Mouse (Mus musculus) adrenal gland, postnatal 14 days (tissue): Measurements from ENCODE around the gene Atf6b. TPM values are rescaled to one million over a fixed set of nuclear protein-coding genes. Genes with fewer than 3 reads are reported as not detected.

Experiments
- DNase-seq: peaks from one replicate; pipeline ENCODE4 v3.0.0; 2021; ENCODE audit warnings: mixed read lengths
- total RNA-seq: library from RNA; stranded (reverse); gene quantifications from 2 replicates; pipeline ENCODE4 v1.2.3, GENCODE M21; 2021

Atf6b gene
- total RNA-seq, 1 experiment from 2014 or later: 43.5 TPM

DNA sequence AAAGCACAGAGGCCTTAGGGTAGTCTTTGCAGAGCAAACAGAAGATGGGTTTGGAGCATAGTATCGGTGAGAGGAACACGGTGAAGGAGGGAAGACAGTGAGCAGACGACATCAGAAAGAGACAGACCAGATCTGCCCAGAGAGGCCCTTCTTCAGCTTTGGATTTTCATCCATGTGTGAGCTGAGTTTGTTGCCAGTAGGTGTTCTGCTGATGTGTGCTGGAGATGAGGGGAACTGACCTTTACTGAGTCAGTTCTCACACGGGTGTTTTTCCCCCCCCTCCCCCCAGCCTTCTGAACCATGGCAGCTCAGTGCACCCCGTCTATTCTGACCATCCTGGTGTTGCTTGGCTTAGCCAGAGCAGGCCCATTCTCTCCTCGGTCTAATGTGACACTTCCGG is 23.3 kb downstream of the Atf6b start, which contains the start of gene Tnxb:
Gene Tnxb (plus strand): TSS at position 301 of the 400 bp plus-strand sequence.
- no peak for DNase-seq

GRCm38 (mm10) chr17:34671151-34672066 is 24.5 kb downstream of the Atf6b start:
- no peak for DNase-seq

DNA sequence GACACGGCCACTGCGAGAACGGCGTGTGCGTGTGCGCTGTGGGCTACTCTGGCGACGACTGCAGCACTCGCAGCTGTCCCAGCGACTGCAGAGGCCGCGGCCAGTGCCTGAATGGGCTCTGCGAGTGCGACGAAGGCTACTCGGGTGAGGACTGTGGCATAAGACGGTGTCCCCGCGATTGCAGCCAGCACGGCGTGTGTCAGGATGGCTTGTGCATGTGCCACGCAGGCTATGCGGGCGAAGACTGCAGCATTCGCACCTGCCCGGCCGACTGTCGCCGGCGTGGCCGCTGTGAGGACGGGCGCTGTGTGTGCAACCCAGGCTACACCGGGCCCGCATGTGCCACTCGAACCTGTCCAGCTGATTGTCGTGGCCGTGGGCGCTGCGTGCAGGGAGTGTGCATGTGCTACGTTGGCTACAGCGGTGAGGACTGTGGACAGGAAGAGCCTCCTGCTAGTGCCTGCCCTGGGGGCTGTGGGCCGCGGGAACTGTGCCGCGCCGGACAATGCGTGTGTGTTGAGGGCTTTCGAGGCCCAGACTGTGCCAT is 25.4 kb downstream of the Atf6b start:
- no peak for DNase-seq

- DNase-seq: no peak
Observed at GRCm38 (mm10) chr17:34673139-34673538, 26.2 kb downstream of the Atf6b start.

DNA sequence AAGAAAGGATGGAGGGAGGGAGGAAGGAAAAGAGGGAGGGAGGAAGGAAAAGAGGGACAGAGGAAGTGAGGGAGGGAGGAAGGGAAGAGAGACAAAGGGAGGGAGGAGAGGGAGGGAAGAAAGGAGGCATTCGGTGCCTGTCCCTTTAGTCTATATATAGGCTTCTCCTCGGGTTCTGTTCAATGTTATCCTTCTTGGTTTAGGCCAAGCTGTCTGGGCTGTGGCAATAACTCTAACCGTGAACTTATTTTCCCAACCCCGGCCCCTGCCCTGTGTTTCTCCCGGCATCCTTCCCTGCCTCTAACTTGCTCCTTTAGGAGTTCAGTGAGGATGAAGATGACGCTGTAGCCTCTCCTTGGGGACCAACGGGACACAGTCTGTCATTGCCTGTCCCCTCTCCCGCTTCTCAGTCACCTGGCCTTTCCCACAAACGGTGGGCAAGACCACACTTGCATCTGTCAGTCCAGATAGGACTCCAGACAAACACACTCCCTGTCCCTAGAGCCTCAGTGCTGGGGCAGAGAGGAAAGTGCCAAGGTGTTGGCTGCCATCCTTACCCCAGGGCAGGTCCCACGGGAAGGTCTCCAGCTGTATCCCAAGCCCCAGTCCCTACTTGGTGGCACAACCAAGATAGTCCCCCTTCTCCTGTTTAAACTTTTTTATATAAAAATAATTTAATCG is 27.7 kb downstream of the Atf6b start:
- no peak for DNase-seq

DNA sequence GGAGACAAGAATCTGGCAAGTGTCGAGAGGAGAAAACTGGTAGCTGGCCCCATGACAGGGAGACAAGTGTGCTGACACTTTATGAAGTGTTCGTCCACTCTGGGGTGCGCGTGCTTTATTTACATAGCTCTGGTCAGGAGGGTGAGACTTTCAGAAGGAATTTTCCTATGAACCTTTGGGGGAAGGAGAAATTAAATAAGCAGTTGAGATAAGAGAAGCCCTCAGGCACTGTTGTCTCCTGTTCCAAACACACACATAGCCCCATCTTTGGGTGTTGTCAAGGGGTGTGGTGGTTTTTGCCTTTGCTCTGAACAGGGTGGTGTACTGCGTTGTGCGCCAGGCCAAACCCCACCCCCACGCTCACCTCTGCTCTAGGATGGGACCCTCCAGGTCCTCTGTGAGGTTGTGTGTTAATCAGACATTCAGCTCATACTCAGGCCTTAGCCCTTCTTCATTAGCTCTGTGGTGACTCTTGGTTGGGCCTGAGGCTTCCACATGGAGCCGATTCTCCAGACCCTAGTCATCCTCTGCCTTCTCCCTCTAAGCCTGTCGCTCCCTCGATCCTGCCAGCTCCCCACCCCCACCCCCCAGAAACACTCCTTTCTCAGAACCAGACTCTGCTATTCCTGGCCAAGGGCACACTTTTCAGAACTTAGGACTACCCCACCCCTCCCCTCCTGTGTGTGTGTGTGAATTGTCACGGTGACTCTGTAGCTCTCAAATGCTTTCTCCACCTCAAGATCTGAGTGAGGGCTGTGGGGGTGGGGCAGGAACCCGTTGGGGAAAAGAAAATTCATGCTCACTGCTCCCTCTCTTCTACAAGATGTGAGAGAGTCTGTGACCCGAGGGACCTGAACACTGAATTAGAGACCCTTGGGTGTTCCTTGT is 28.5 kb downstream of the Atf6b start:
- no peak for DNase-seq

GRCm38 (mm10) chr17:34676093-34676460 is 29.1 kb downstream of the Atf6b start:
- DNase-seq: no peak

GRCm38 (mm10) chr17:34676671-34677070 is 29.7 kb downstream of the Atf6b start:
- no peak for DNase-seq

GRCm38 (mm10) chr17:34680191-34680590 is 33.2 kb downstream of the Atf6b start:
- no peak for DNase-seq

DNA sequence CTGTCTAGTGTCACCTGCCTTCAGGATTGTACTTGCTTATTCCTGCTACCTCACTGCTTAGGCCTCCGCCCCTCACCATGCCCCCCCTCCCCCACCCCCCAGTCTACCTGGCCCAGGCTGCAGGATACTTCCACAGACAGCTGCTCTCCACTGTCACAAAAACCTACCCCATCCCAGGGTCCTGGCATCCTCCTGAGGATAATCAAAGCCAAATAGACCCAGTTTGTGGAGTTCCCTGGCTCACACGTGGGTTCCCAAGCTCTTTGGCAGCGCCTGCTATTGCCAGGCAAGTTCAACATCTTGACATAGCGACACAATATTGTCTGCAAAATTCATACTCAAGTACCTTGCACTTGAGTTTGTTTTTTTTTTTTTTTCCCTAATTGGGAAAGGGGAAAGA is 33.7 kb downstream of the Atf6b start:
- no peak for DNase-seq

GRCm38 (mm10) chr17:34681132-34681571 is 34.2 kb downstream of the Atf6b start:
- DNase-seq: peak; percentile 72

- peak; percentile 45 for DNase-seq
Observed at GRCm38 (mm10) chr17:34681881-34682536, 35.1 kb downstream of the Atf6b start.

DNA sequence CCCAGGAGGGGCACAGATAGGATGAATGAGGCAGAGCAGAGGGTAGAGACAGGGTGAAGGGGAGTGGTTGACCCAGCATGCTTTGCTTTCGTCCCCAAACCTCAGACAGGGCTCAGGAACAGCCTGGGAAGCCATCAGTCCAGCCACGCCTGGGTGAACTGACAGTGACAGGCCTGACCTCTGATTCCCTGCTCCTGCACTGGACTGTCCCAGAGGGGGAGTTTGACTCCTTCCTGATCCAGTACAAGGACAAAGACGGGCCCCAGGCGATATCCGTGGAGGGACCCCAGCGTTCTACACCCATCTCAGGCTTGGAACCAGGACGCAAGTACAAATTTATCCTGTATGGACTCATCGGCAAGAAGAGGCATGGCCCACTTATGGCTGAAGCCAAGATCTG is 36.2 kb downstream of the Atf6b start:
- DNase-seq: no peak

DNA sequence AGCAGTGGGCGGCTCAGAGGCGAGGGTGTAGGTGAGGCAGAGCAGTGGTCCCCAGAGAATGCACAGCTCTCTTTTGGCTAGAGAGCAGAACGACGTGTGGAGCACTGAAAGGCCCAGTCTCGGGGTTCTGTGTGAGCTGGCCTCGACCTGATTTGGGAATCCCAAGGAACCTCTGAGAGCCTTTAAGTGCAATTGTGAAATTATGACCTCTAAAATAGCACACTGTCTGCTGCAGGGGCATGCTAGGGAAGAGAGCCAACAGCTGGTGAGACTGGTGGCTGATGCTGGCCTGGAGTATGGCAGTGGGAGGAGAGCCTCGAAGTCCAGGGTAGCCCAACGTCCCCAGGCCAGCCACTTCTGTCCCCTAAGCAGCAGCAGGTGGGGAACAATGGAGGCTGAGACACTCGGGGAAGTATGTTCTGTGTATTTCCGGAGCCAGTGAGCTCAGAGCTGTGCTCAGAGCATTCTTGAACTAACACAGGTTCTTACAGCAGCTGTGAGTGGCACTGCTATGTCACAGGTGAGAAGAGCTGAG is 36.8 kb downstream of the Atf6b start:
- DNase-seq: peak; percentile 22

- peak; percentile 52 for DNase-seq
Observed at GRCm38 (mm10) chr17:34684253-34684893, 37.4 kb downstream of the Atf6b start.

GRCm38 (mm10) chr17:34685120-34686110 is 38.5 kb downstream of the Atf6b start:
- peak; percentile 67 for DNase-seq

DNA sequence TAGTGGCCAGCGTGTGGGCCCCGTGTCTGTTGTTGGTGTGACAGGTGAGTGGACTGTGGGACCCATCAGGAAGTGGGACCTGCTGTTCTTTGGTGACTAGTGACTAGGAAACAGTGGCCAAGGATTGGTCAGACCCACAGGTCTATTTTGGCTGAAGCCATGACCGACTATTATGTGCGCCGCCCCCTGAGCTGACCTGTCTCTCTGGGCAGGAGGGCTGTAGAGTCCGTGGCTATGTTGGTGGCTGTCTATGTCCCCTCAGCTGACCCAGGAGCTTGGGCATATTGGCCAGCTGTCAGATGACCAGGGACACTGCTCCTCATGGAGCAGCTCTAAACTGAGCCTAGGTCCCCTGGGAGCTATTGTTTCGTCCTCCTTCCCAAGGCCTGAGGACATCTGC is 41.9 kb downstream of the Atf6b start:
- no peak for DNase-seq

- DNase-seq: peak; percentile 55
Observed at GRCm38 (mm10) chr17:34690458-34690857, 43.5 kb downstream of the Atf6b start.

DNA sequence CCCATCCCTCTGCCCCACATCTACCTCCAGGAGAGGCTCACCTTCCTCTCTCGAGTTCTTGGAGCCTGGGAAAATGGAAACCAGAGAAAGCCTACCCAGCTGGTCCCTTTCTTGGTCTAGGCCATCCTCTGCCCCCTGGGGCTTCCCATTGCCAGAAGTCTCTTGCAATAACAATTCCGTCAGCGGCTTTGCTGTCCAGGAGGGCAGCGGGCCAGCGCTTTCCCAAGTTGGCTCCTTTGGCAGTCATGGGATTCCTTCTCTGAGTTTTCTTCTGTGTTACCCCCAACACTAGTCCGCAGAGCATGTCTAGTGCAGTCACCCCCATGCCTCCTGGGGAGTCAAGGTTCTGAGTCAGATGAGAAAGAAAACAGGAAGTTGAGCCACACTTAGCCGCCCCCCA is 46.0 kb downstream of the Atf6b start:
- DNase-seq: peak; percentile 85
